Mouse (Mus musculus): ENCODE results near the gene Clec4a2. TPM values are rescaled to one million over a fixed set of nuclear protein-coding genes. Genes with fewer than 3 reads are reported as not detected.

Clec4a2 gene
- not detected for polyA plus RNA-seq (2012; fragmentation: generic; extraction: Trizol)

DNA sequence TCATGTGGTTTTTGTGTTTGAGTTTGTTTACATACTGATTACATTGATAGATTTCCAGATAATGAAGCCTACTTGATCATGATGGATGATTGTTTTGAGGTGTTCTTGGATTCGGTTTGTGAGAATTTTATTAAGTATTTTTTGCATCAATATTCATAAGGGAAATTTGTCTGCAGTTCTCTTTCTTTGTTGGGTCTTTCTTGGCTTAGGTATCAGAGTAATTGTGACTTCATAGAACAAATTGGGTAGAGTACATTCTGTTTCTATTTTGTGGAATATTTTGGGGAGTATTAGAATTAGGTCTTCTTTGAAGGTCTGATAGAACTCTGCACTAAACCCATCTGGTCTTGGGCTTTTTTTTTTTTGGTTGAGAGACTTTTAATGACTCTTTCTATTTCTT is at the start of gene Clec4a2:
TSS of gene Clec4a2 (plus strand) at position 301 of the 400 bp plus-strand sequence.

GRCm38 (mm10) chr6:123172593-123172992 is 66.4 kb downstream of the Clec4a2 start, which contains the start of gene Clec4b2:
TSS of gene Clec4b2 (plus strand) at chr6:123172893.

Other genes starting within 250 kb of the Clec4a2 start
- gene Necap1, start 232.0 kb upstream of the Clec4a2 start, polyA plus RNA-seq (2012; fragmentation: generic; extraction: Trizol) = 1 to 10 TPM; 2.1 to 9.4 TPM
- under 1 TPM in 1 of 2 experiments, not detected in 1; 0.04 TPM for gene Clec4a1, start 184.6 kb upstream of the Clec4a2 start, polyA plus RNA-seq (2012; fragmentation: generic; extraction: Trizol)
- gene Clec4a3, start 153.9 kb upstream of the Clec4a2 start, polyA plus RNA-seq (2012; fragmentation: generic; extraction: Trizol) = not detected
- gene Clec4a4, start 116.1 kb upstream of the Clec4a2 start, polyA plus RNA-seq (2012; fragmentation: generic; extraction: Trizol) = not detected
- not detected for gene Clec4b1, start 56.5 kb upstream of the Clec4a2 start, polyA plus RNA-seq (2012; fragmentation: generic; extraction: Trizol)
- gene Clec4b2, start 66.5 kb downstream of the Clec4a2 start, polyA plus RNA-seq (2012; fragmentation: generic; extraction: Trizol) = not detected
- not detected for gene Clec4n, start 123.4 kb downstream of the Clec4a2 start, polyA plus RNA-seq (2012; fragmentation: generic; extraction: Trizol)
- not detected for gene Clec4d, start 155.7 kb downstream of the Clec4a2 start, polyA plus RNA-seq (2012; fragmentation: generic; extraction: Trizol)
- gene Clec4e, start 183.4 kb downstream of the Clec4a2 start, polyA plus RNA-seq (2012; fragmentation: generic; extraction: Trizol) = not detected
- gene Vmn2r19, start 201.9 kb downstream of the Clec4a2 start, polyA plus RNA-seq (2012; fragmentation: generic; extraction: Trizol) = not detected